Mouse (Mus musculus): ENCODE results near the gene Pagr1b. TPM values are rescaled to one million over a fixed set of nuclear protein-coding genes. Genes with fewer than 3 reads are reported as not detected.

Gene Pagr1b
- total RNA-seq, 2 experiments from 2014 or later, result 1.2 to 1.9 TPM

Small RNA genes lying within 50 kb of the gene (microRNA-seq; reads per million reads assigned to microRNA genes)
- 0 reads per million in 2 experiments for gene Gm44343

Other genes with a start within 250 kb of the Pagr1b start
- 10 to 100 TPM; 31.8 to 34.0 TPM for gene Ypel3, start 239.5 kb downstream of the Pagr1b start, total RNA-seq (2021)
- gene Tbx6, start 235.0 kb downstream of the Pagr1b start, total RNA-seq (2021), result under 1 TPM in 1 of 2 experiments, not detected in 1; 0.26 TPM
- 10 to 100 TPM; 67.6 to 76.6 TPM for gene Ppp4c, start 224.0 kb downstream of the Pagr1b start, total RNA-seq (2021)
- gene Fam57b, start 218.8 kb downstream of the Pagr1b start, total RNA-seq (2021), result 1 to 10 TPM; 7.7 to 9.3 TPM
- gene 4930451I11Rik, start 184.8 kb downstream of the Pagr1b start, total RNA-seq (2021), result not detected
- gene Doc2a, start 169.1 kb downstream of the Pagr1b start, total RNA-seq (2021), result not detected
- gene Hirip3, start 154.5 kb downstream of the Pagr1b start, total RNA-seq (2021), result 10 to 100 TPM; 22.8 to 26.1 TPM
- gene Ino80e, start 154.1 kb downstream of the Pagr1b start, total RNA-seq (2021), result 10 to 100 TPM; 33.5 to 34.1 TPM
- 10 to 100 TPM; 65.0 to 66.5 TPM for gene Taok2, start 131.8 kb downstream of the Pagr1b start, total RNA-seq (2021)
- gene Tmem219, start 93.6 kb downstream of the Pagr1b start, total RNA-seq (2021), result 10 to 100 TPM; 12.9 to 14.7 TPM
- 10 to 100 TPM; 10.4 to 10.7 TPM for gene Kctd13, start 87.6 kb downstream of the Pagr1b start, total RNA-seq (2021)
- gene Asphd1, start 66.9 kb downstream of the Pagr1b start, total RNA-seq (2021), result under 1 TPM in 1 of 2 experiments, not detected in 1; 0.36 TPM
- 10 to 100 TPM; 18.6 to 21.2 TPM for gene Sez6l2, start 65.9 kb downstream of the Pagr1b start, total RNA-seq (2021)
- gene Cdipt, start 40.6 kb downstream of the Pagr1b start, total RNA-seq (2021), result 10 to 100 TPM; 69.2 to 72.1 TPM
- under 1 TPM; 0.24 to 0.29 TPM for gene Cdiptos, start 40.4 kb downstream of the Pagr1b start, total RNA-seq (2021)
- 10 to 100 TPM; 27.2 to 28.4 TPM for gene Mvp, start 1.9 kb downstream of the Pagr1b start, total RNA-seq (2021)
- 10 to 100 TPM; 10.4 to 14.8 TPM for gene Pagr1a, start 868 bp upstream of the Pagr1b start, total RNA-seq (2021)
- 10 to 100 TPM; 10.0 to 18.2 TPM for gene Gm42742, start 4.6 kb upstream of the Pagr1b start, total RNA-seq (2021)
- gene Prrt2, start 4.7 kb upstream of the Pagr1b start, total RNA-seq (2021), result 1 to 10 TPM; 1.6 to 2.0 TPM
- gene Maz, start 10.6 kb upstream of the Pagr1b start, total RNA-seq (2021), result 100 to 1,000 TPM; 152 TPM
- 10 to 100 TPM; 43.2 to 48.6 TPM for gene Kif22, start 26.0 kb upstream of the Pagr1b start, total RNA-seq (2021)
- gene Zg16, start 70.8 kb upstream of the Pagr1b start, total RNA-seq (2021), result not detected
- gene AI467606, start 74.9 kb upstream of the Pagr1b start, total RNA-seq (2021), result under 1 TPM; 0.71 to 0.74 TPM
- gene Qprt, start 105.7 kb upstream of the Pagr1b start, total RNA-seq (2021), result under 1 TPM; 0.19 to 0.20 TPM
- under 1 TPM; 0.38 to 0.67 TPM for gene Spn, start 121.3 kb upstream of the Pagr1b start, total RNA-seq (2021)
- 10 to 100 TPM; 57.3 to 57.7 TPM for gene Cd2bp2, start 179.6 kb upstream of the Pagr1b start, total RNA-seq (2021)
- gene Tbc1d10b, start 192.0 kb upstream of the Pagr1b start, total RNA-seq (2021), result 10 to 100 TPM; 41.0 to 42.5 TPM
- gene Mylpf, start 192.4 kb upstream of the Pagr1b start, total RNA-seq (2021), result 10 to 100 TPM in 1 of 2 experiments, 1 to 10 TPM in 1; 3.1 to 33.0 TPM
- 10 to 100 TPM in 1 of 2 experiments, 1 to 10 TPM in 1; 9.2 to 10.8 TPM for gene Zfp553, start 216.6 kb upstream of the Pagr1b start, total RNA-seq (2021)
- gene Sept1, start 216.6 kb upstream of the Pagr1b start, total RNA-seq (2021), result 10 to 100 TPM; 11.2 to 12.1 TPM
- 10 to 100 TPM; 11.6 to 14.2 TPM for gene Zfp771, start 227.8 kb upstream of the Pagr1b start, total RNA-seq (2021)
- 10 to 100 TPM; 62.0 to 64.5 TPM for gene Dctpp1, start 244.2 kb upstream of the Pagr1b start, total RNA-seq (2021)